Mouse (Mus musculus) cortical plate, adult 2 months (tissue): ENCODE data around the gene Slc52a3.

Experiments
- CTCF ChIP-seq: fragments of 200-500 bp; IDR thresholded peaks from 2 replicates; pipeline ENCODE4 v1.5.1; 2011; ENCODE audit warnings: mild to moderate bottlenecking, control low read depth, low read length; ENCODE audit not compliant: insufficient read depth; ENCODE audit errors: extremely low read depth
- POLR2A ChIP-seq: fragments of 200-500 bp; IDR thresholded peaks from 2 replicates; pipeline ENCODE4 v1.6.1; 2011; ENCODE audit warnings: mild to moderate bottlenecking, low read length, control low read depth; ENCODE audit not compliant: insufficient read depth; ENCODE audit errors: extremely low read depth

GRCm38 (mm10) chr2:151994350-151995122, 1.8 kb upstream of the Slc52a3 start:
- TF ChIP-seq CTCF: peak; percentile 92
- no peak for TF ChIP-seq POLR2A
